Mouse (Mus musculus): ENCODE measurements around the gene Smr2.
"Not testable (repeated sequence)": the region's sequence is repeated elsewhere in the genome, so short reads cannot be mapped to it uniquely, and the experiment has no call there.

The Smr2 gene

GRCm38 (mm10) chr5:88086256-88086655 is at the start of gene Smr2:
Smr2 (plus strand) TSS chr5:88086556.
- not testable (repeated sequence) for DNase-seq (ENCODE audit: low spot score)

- DNase-seq (ENCODE audit: low spot score): no peak
These were observed 25.1 kb downstream of the Smr2 start, which contains the start of gene Gm11116 for GRCm38 (mm10) chr5:88111430-88111829. Gm11116 (minus strand) TSS chr5:88111530.

- DNase-seq (ENCODE audit: low spot score): no peak
These were observed 67.6 kb downstream of the Smr2 start, which contains the start of gene Gm11115 for GRCm38 (mm10) chr5:88153999-88154398. Gm11115 (minus strand) TSS chr5:88154099.
